Mouse (Mus musculus) brain, embryonic 14.5 days (tissue): ENCODE results near the gene Crkl.

Source experiments
- CTCF ChIP-seq: fragments of 200-500 bp; IDR thresholded peaks from 2 replicates; pipeline ENCODE4 v1.5.1; 2012; ENCODE audit warnings: inconsistent platforms, mild to moderate bottlenecking, moderate library complexity, borderline replicate concordance; ENCODE audit not compliant: insufficient read depth, insufficient read length; ENCODE audit errors: extremely low read depth
- POLR2A ChIP-seq: fragments of 200-500 bp; IDR thresholded peaks from 2 replicates; pipeline ENCODE4 v1.6.1; 2012; ENCODE audit warnings: mild to moderate bottlenecking, inconsistent platforms, borderline replicate concordance; ENCODE audit not compliant: poor library complexity, insufficient read depth, insufficient read length, severe bottlenecking; ENCODE audit errors: extremely low read depth

GRCm38 (mm10) chr16:17405736-17406443 is 45.9 kb upstream of the Crkl start, which contains the start of the genes Snap29 and Pi4ka:
- TF ChIP-seq CTCF (no peak), POLR2A (peak; percentile 89; the same call in 1 of the 2 replicates)
